Mouse (Mus musculus): ENCODE measurements at regions not wholly inside any gene's neighbourhood (a gene's known extent, or its start where the extent isn't known, plus 50 kb on each side); places are given as distances from the start of the nearest gene placed in this dataset.

DNA sequence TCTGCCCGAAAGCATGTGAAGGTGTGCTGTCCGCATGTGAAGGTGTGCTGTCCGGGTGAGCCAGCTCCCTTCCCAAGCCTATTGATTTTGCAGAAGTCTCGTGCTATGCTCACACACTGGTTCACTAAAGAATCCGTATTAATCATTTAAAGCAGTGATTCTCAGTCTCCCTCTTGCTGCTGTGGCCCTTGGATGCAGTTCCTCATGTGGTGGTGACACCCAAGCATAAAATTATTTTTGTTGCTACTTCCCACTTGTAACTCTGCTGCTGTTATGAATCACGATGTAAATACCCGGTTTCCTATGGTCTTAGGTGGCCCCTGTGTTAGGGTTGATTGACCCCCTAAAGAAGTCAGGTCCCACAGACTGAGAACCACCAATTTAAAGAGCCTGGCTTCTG lies 55.7 kb upstream of the Emb start:
- intact Hi-C loops (cut with DNase I), result no loop called here
- TF ChIP-seq CTCF (IDR thresholded peaks at IDR 0.05), result no peak
- Histone ChIP-seq H3K27ac (no peak overlapping the region), H3K4me3 (no peak overlapping the region)
- DNase-seq, result no peak

DNA sequence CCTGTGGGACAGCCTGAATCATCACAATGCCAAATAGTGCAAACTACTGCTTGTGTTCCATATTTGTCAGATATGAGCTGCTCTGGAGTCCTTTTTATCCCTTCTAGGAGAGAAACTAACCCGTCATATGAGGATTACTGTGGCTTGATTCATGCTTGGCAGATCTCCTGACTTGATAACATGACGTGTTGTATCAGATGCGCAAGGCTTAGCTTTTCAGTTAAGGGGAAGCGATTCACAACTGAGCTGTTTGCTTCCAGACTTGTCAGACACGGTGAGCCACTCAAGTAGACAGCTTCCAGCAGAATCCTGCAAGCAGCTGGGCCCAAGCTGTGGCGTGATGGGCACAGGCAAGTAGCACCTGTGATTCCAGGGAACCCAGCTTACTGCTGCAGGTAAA lies 64.5 kb upstream of the Emb start:
- TF ChIP-seq CTCF (IDR thresholded peaks at IDR 0.05), result no peak
- DNase-seq, result no peak
- no peak overlapping the region for H3K4me3 ChIP-seq
- intact Hi-C loops (cut with DNase I), result no loop called here
- H3K27ac ChIP-seq, result no peak overlapping the region

DNA sequence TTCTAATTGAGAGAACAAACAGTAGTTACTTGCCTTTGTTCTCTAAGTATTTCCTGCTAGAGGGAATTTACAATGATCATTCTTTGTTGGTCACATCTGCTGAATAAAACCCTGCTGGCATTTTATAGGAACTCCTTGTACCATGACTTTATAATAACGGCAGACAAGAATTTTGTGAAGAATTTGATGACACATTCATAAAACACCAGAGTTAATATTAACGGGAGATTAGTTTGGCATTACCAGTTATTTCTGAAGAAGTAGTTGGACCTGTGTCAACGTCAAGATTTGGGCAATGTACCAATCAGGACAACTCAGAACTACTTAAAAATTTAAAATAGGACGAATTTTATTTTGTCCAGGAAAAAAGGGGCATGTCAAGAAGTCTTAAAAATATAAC lies 65.1 kb upstream of the Emb start:
- TF ChIP-seq CTCF (IDR thresholded peaks at IDR 0.05), result no peak
- no peak for DNase-seq
- Histone ChIP-seq H3K4me3 (no peak overlapping the region), H3K27ac (no peak overlapping the region)
- intact Hi-C loops (cut with DNase I), result no loop called here

DNA sequence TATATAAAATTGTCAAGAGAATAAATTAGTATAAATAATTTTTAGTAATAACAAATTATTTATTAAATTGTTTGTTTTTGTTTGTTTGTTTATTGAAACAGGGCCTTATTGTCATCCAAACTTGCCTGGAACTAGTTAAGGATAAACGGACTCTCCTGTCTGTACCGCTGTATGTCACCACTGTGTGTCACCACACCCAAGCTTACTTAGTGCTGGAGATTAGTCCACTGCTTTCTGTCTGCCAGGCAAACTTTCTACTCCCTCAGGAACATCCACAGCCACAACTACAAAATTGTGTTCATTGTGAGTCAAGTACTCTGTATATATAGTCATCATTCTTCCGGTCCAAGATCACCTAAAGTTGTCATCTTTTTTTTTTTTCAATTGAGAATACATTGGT lies 74.0 kb upstream of the Emb start:
- intact Hi-C loops (cut with DNase I), result no loop called here
- peak; percentile 21; the same call in 1 of the 2 replicates for TF ChIP-seq CTCF (IDR thresholded peaks at IDR 0.05)

DNA sequence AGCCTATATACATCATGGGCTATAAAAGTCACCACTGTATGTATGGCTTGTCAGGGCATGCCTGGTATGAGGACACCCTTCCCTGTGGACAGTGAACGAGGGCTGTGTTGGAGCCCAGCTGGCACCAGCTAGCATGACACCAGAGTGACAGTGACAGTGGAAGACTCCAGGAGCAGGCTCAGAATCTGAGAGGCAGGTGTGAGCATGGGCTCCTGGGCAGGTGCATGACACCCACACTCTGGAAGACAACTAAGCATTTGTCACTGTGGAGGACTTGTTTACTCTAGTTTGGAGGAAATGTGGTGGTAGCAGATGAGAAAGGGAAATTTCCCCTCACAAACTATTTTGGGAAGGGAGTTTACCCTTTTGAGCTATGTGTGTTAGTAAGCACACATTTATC lies 76.2 kb upstream of the Emb start:
- intact Hi-C loops (cut with DNase I), result no loop called here
- Histone ChIP-seq H3K4me3 (no peak overlapping the region), H3K27ac (no peak overlapping the region)
- DNase-seq, result no peak
- no peak for TF ChIP-seq CTCF (IDR thresholded peaks at IDR 0.05)

More for the DNA sequence above, 74.0 kb upstream of the Emb start:
- Histone ChIP-seq H3K27ac (no peak overlapping the region), H3K4me3 (no peak overlapping the region)
- DNase-seq, result no peak

DNA sequence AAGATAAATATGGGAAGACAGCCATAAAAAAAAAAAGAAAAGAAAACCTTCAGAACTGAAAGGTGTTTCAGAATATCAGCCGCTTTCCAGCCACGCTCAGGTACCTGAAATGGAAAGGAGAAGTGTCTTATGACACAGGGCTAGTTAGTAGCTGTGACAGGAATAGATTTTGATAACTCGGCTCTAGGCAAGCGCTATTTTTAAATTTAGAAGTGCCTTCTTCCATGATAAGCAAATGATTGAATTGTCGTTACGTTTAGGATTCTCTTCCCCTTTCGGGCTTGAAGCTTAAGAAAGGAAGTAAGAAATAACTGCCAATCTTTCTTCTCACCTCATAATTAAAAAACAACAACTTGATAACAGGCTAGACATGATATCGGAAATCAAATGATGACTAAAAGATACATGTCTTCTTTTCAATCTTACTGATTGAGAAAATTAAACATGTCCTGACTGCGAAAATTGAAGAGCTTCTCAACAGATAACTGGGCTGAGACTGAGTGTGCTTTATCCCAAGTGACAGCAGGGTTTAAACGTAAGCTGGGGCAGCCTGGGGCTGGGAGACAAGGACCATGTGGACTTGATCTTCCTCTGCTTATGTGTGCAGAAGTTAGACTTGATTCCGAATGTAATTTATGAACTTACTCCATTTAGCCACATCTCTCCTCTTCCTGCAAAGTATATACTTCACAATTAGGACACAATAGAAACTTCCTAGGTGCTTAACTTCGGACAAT lies 80.4 kb upstream of the Emb start:
- intact Hi-C loops (cut with DNase I), result loop anchor here (5.0 kb wide), 1 partner anchor 101 kb away; the partner anchor contains the start of gene Parp8
- Histone ChIP-seq H3K4me3 (peak overlapping the region; percentile 59), H3K27ac (peak overlapping the region; percentile 73)
- no peak for TF ChIP-seq CTCF (IDR thresholded peaks at IDR 0.05)
- no peak for DNase-seq

DNA sequence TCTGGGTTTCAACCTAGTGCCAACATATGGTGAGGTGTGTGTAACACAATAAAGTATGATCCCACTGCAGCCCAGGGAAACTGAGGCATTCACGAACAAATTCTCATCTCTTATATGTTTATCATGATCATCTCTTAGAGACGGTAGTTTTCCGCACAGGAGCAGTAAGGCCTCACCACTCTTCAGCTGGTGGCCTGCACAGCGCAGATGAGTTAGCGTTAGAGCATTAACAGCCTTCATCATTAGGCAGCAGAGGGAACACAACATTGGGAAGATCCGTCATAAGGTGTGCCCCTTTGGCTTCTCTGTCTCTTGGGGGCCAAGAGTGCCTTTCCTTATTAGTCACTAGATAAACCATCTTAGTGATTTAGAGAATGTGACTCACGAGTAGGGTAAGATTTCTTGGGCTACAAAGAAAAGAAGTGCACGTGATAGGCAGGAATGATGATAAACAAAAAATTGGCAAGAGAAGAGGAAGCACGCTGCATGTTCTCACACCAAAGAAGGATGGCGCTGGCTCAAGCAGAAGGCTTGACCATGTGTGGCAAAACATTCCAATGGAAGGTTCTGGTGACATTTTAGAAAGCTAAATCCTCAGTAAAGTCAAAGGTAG lies 81.1 kb upstream of the Emb start:
- intact Hi-C loops (cut with DNase I), result loop anchor here (5.0 kb wide), 1 partner anchor 100 kb away; the partner anchor contains the start of gene Parp8

DNA sequence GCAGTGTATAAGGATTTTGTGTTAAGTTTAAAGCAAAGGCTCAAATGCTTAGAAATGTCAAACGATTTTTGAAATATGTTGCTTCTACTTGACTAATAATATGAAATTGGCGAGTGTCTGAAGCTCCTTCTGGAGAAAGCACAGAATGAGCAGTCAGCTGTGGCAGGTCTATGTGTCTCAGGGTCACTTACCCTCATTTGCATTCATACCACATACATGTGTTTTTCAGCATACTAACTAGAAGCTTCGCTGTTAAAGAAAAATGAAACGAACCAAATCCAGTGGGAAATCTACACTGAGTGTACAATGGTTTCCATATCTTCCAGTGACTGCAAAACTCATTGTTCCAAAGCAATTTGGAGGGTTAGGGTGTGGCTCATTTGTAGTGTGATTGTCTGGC lies 88.7 kb upstream of the Emb start:
- H3K27ac ChIP-seq, result no peak overlapping the region
- H3K4me3 ChIP-seq, result no peak overlapping the region
- DNase-seq, result no peak
- intact Hi-C loops (cut with DNase I), result no loop called here
- TF ChIP-seq CTCF (IDR thresholded peaks at IDR 0.05), result no peak

More for the DNA sequence above, 81.1 kb upstream of the Emb start:
- Histone ChIP-seq H3K4me3 (peak overlapping the region; percentile 59), H3K27ac (peak overlapping the region; percentile 73)
- no peak for TF ChIP-seq CTCF (IDR thresholded peaks at IDR 0.05)
- no peak for DNase-seq

DNA sequence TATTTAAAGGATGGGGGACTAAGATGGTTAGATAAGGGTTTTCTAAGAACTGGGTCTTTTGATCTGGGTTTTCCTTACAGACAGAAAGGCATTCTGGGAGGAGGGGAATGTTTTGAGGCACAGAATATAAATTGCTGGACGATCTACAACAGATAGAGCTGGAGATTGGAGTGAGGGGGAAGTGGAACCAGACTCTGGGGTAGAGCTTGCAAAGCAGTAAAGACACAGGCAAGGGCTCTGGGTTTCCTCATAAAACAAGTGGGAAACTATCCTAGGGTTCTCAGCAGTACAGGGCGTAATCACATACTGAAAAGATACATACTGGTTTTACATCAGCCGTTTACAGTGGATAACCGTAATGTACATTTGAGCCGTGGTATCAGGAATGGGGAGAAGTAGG lies 89.5 kb upstream of the Parp8 start:
- no peak for DNase-seq

DNA sequence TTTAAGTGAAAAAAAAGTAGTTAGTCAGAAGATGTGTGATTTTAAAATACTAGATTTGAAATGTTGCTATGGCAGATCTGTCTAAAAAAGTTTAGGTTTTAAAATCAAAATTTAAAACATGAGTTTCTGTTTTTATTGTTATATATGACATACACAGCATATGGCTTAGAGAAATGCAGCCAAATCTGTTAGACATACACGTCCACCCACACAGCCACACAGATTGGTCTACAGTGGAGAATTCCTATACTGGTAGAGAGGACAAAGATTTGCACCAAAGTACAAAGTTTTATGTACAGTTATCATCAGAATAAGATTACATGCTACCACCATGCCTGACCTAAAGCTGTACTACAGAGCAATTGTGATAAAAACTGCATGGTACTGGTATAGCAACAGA lies 87.1 kb upstream of the Parp8 start:
- no peak for DNase-seq
- Histone ChIP-seq H3K4me3 (no peak overlapping the region), H3K27ac (no peak overlapping the region)
- intact Hi-C loops (cut with DNase I), result no loop called here
- TF ChIP-seq CTCF (IDR thresholded peaks at IDR 0.05), result no peak

More for the DNA sequence above, 89.5 kb upstream of the Parp8 start:
- no peak overlapping the region for H3K4me3 ChIP-seq
- no peak for TF ChIP-seq CTCF (IDR thresholded peaks at IDR 0.05)
- intact Hi-C loops (cut with DNase I), result no loop called here
- no peak overlapping the region for H3K27ac ChIP-seq

DNA sequence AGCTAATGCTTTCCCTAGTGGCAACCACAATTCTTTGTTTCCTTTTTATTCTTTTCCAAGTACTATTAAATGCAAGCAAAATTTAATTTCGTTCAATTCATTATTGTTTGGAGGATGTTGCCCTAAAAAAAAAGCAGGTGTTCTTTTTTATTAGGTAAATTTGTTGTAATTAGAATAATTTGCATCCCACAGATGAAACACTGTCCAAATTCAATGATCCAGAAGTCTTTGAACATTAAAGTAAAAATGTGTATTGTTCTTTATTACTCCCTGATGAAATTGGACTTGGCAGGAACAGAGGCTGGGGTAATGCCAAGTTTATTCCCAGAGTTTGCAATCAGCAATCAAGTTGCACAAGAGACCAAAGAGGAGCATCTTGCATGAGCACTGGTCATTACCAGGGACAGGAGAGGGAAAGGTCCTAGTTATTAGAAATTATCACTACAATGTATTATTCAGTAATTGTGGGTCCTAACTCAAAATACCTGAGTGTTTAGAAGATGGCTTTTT lies 79.9 kb upstream of the Parp8 start:
- intact Hi-C loops (cut with DNase I), result no loop called here
- DNase-seq, result no peak
- no peak overlapping the region for H3K4me3 ChIP-seq
- no peak for TF ChIP-seq CTCF (IDR thresholded peaks at IDR 0.05)
- no peak overlapping the region for H3K27ac ChIP-seq

DNA sequence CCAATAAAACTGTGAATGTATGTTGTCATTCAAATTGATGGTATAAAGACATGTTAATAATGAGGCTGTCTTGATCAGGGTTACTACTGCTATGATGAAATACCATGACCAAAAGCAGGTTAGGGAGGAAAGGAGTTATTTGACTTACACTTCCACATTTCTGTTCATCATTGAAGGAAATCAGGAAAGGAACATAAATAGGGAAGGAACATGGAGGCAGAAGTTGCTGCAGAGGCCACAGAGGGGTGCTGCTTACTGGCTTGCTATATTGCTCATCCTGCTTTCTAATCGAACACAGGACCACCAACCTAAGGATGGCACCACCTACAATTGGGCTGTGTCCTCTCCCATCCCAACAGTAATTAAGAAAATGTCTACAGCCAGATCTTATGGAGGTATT lies 69.4 kb upstream of the Parp8 start:
- TF ChIP-seq CTCF (IDR thresholded peaks at IDR 0.05), result no peak
- intact Hi-C loops (cut with DNase I), result no loop called here
- DNase-seq, result no peak
- Histone ChIP-seq H3K27ac (no peak overlapping the region), H3K4me3 (no peak overlapping the region)

DNA sequence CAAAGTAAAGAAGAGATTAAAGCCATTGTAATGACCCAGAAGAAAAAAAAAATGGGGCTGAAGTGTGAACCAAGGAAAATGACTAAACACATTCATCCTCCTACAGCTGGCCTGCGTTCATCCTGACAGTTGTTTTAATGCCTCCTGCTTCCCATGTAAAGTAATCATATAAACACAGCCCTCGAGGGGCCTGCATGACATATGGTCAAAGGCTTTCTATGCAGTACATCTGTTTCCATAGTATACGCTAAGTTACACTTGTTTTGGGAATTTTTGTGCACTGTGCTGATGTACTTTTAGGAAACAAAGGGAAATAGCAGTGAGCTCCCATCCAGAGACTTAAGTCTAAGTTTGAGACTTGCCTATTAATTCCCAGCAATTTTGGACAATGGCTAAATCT lies 63.3 kb upstream of the Parp8 start:
- Histone ChIP-seq H3K27ac (no peak overlapping the region), H3K4me3 (no peak overlapping the region)
- no peak for TF ChIP-seq CTCF (IDR thresholded peaks at IDR 0.05)
- DNase-seq, result no peak
- intact Hi-C loops (cut with DNase I), result no loop called here

All from gastrocnemius, adult 2 months (tissue).